Mouse (Mus musculus): Measurements from ENCODE around the gene Copa. TPM values are rescaled to one million over a fixed set of nuclear protein-coding genes. Genes with fewer than 3 reads are reported as not detected.

Copa gene
- polyA plus RNA-seq, 1 experiment from 2014 or later: 237 TPM

- H3K9me3 ChIP-seq (replicated peaks): no peaks in the 10 kb centered on the region
- no peak overlapping the region for H3K4me3 ChIP-seq (replicated peaks)
- H3K4me2 ChIP-seq: no peak overlapping the region
- no peak overlapping the region for H3K9ac ChIP-seq
- no peak overlapping the region for H3K27ac ChIP-seq
- ATAC-seq (replicated peaks; ENCODE audit: low FRiP score): no peak
- H3K4me1 ChIP-seq: 0 out of 2 replicates have a peak, but pooled peaks cover 4% of the 10 kb centered on the region
- H3K36me3 ChIP-seq: peaks cover 89% of the 10 kb centered on the region
- no peaks in the 10 kb centered on the region for H3K27me3 ChIP-seq
- WGBS: 76% methylated on average over 6 of the region's 6 CpGs
These were observed 12.9 kb downstream of the Copa start for GRCm38 (mm10) chr1:172095202-172095601.

- H3K4me3 ChIP-seq (replicated peaks): no peak overlapping the region
- H3K36me3 ChIP-seq: peaks cover 91% of the 10 kb centered on the region
- WGBS: 77% methylated on average over 6 of the region's 6 CpGs
- H3K27me3 ChIP-seq: no peaks in the 10 kb centered on the region
- no peak overlapping the region for H3K9ac ChIP-seq
- H3K4me1 ChIP-seq: no peaks in the 10 kb centered on the region
- no peaks in the 10 kb centered on the region for H3K9me3 ChIP-seq (replicated peaks)
- no peak overlapping the region for H3K27ac ChIP-seq
- H3K4me2 ChIP-seq: no peak overlapping the region
- ATAC-seq (replicated peaks; ENCODE audit: low FRiP score): no peak
These were observed 17.1 kb downstream of the Copa start for GRCm38 (mm10) chr1:172099325-172100033.

GRCm38 (mm10) chr1:172103619-172104018 lies 21.3 kb downstream of the Copa start:
- WGBS: 90% methylated on average over 4 of the region's 4 CpGs

GRCm38 (mm10) chr1:172105101-172105500 lies 22.8 kb downstream of the Copa start:
- 71% methylated on average over 11 of the region's 11 CpGs for WGBS
- H3K27me3 ChIP-seq: no peaks in the 10 kb centered on the region
- H3K4me1 ChIP-seq: no peaks in the 10 kb centered on the region
- ATAC-seq (replicated peaks; ENCODE audit: low FRiP score): no peak
- no peak overlapping the region for H3K4me2 ChIP-seq
- no peaks in the 10 kb centered on the region for H3K9me3 ChIP-seq (replicated peaks)
- H3K36me3 ChIP-seq: peaks cover 97% of the 10 kb centered on the region
- H3K27ac ChIP-seq: no peak overlapping the region
- H3K9ac ChIP-seq: no peak overlapping the region
- no peak overlapping the region for H3K4me3 ChIP-seq (replicated peaks)

More at GRCm38 (mm10) chr1:172103619-172104018, 21.3 kb downstream of the Copa start:
- no peak for ATAC-seq (replicated peaks; ENCODE audit: low FRiP score)
- Histone ChIP-seq H3K9ac (no peak overlapping the region), H3K27ac (no peak overlapping the region), H3K36me3 (peaks cover 94% of the 10 kb centered on the region), H3K9me3 (replicated peaks) (no peaks in the 10 kb centered on the region), H3K4me1 (no peaks in the 10 kb centered on the region), H3K4me3 (replicated peaks) (no peak overlapping the region), H3K4me2 (no peak overlapping the region), H3K27me3 (no peaks in the 10 kb centered on the region)

GRCm38 (mm10) chr1:172107777-172108477 lies 25.6 kb downstream of the Copa start:
- WGBS: 80% methylated on average over 10 of the region's 10 CpGs
- Histone ChIP-seq H3K4me1 (no peaks in the 10 kb centered on the region), H3K9ac (no peak overlapping the region), H3K36me3 (peaks cover 99% of the 10 kb centered on the region), H3K27me3 (no peaks in the 10 kb centered on the region), H3K4me3 (replicated peaks) (no peak overlapping the region), H3K4me2 (no peak overlapping the region), H3K27ac (no peak overlapping the region), H3K9me3 (replicated peaks) (no peaks in the 10 kb centered on the region)
- no peak for ATAC-seq (replicated peaks; ENCODE audit: low FRiP score)

GRCm38 (mm10) chr1:172116948-172117347 lies 34.6 kb downstream of the Copa start:
- Histone ChIP-seq H3K4me3 (replicated peaks) (no peak overlapping the region), H3K36me3 (peaks cover 99% of the 10 kb centered on the region), H3K4me1 (no peaks in the 10 kb centered on the region), H3K27ac (no peak overlapping the region), H3K4me2 (no peak overlapping the region), H3K9ac (no peak overlapping the region), H3K27me3 (no peaks in the 10 kb centered on the region), H3K9me3 (replicated peaks) (no peaks in the 10 kb centered on the region)
- no peak for ATAC-seq (replicated peaks; ENCODE audit: low FRiP score)
- WGBS: 93% methylated on average over 5 of the region's 5 CpGs

- Histone ChIP-seq H3K4me3 (replicated peaks) (no peak overlapping the region), H3K9ac (no peak overlapping the region), H3K4me2 (no peak overlapping the region), H3K27me3 (no peaks in the 10 kb centered on the region), H3K4me1 (no peaks in the 10 kb centered on the region), H3K27ac (no peak overlapping the region), H3K9me3 (replicated peaks) (no peaks in the 10 kb centered on the region), H3K36me3 (peaks cover 98% of the 10 kb centered on the region)
- no peak for ATAC-seq (replicated peaks; ENCODE audit: low FRiP score)
- 84% methylated on average over 6 of the region's 6 CpGs for WGBS
These were observed 36.8 kb downstream of the Copa start for GRCm38 (mm10) chr1:172119100-172119499.

- H3K9ac ChIP-seq: no peak overlapping the region
- H3K27me3 ChIP-seq: no peaks in the 10 kb centered on the region
- peaks cover 92% of the 10 kb centered on the region for H3K36me3 ChIP-seq
- H3K4me3 ChIP-seq (replicated peaks): no peak overlapping the region
- no peak; the same call in 1 of the 2 replicates for ATAC-seq (replicated peaks; ENCODE audit: low FRiP score)
- WGBS: 62% methylated on average over 3 of the region's 3 CpGs
- no peak overlapping the region for H3K27ac ChIP-seq
- H3K9me3 ChIP-seq (replicated peaks): no peaks in the 10 kb centered on the region
- no peaks in the 10 kb centered on the region for H3K4me1 ChIP-seq
- no peak overlapping the region for H3K4me2 ChIP-seq
These were observed 37.4 kb downstream of the Copa start for GRCm38 (mm10) chr1:172119720-172120119.

GRCm38 (mm10) chr1:172122671-172123070 lies 40.3 kb downstream of the Copa start:
- WGBS: 73% methylated on average over 2 of the region's 2 CpGs
- no peak for ATAC-seq (replicated peaks; ENCODE audit: low FRiP score)
- H3K27ac ChIP-seq: no peak overlapping the region
- H3K36me3 ChIP-seq: peaks cover 63% of the 10 kb centered on the region
- no peak overlapping the region for H3K4me2 ChIP-seq
- no peaks in the 10 kb centered on the region for H3K27me3 ChIP-seq
- H3K9ac ChIP-seq: no peak overlapping the region
- H3K9me3 ChIP-seq (replicated peaks): no peaks in the 10 kb centered on the region
- H3K4me3 ChIP-seq (replicated peaks): no peak overlapping the region
- peaks cover 10% of the 10 kb centered on the region for H3K4me1 ChIP-seq

GRCm38 (mm10) chr1:172124572-172124971 lies 42.2 kb downstream of the Copa start:
- no peak overlapping the region for H3K4me3 ChIP-seq (replicated peaks)
- H3K9ac ChIP-seq: no peak overlapping the region
- no peak overlapping the region for H3K27ac ChIP-seq
- WGBS: 76% methylated on average over 6 of the region's 6 CpGs
- H3K4me2 ChIP-seq: no peak overlapping the region
- no peaks in the 10 kb centered on the region for H3K27me3 ChIP-seq
- H3K36me3 ChIP-seq: peaks cover 58% of the 10 kb centered on the region
- ATAC-seq (replicated peaks; ENCODE audit: low FRiP score): no peak
- peaks cover 16% of the 10 kb centered on the region for H3K4me1 ChIP-seq
- H3K9me3 ChIP-seq (replicated peaks): no peaks in the 10 kb centered on the region

- Histone ChIP-seq H3K4me1 (peaks cover 16% of the 10 kb centered on the region), H3K4me2 (peak within 1 kb of the TSS; percentile 85), H3K27me3 (no peaks in the 10 kb centered on the region), H3K9ac (peak within 1 kb of the TSS; percentile 88), H3K4me3 (replicated peaks) (peak within 1 kb of the TSS; percentile 90), H3K27ac (peak within 1 kb of the TSS; percentile 76), H3K9me3 (replicated peaks) (no peaks in the 10 kb centered on the region), H3K36me3 (peaks cover 58% of the 10 kb centered on the region)
- 1% methylated on average over 42 of the region's 42 CpGs for WGBS
- peak; percentile 96 for ATAC-seq (replicated peaks; ENCODE audit: low FRiP score)
These were observed 44.3 kb downstream of the Copa start, which contains the start of gene Pex19 for GRCm38 (mm10) chr1:172126376-172127347. Gene Pex19 (plus strand): TSS chr1:172126755.

Measured in kidney, embryonic 15.5 days (tissue).